Mouse (Mus musculus): ENCODE measurements at regions not wholly inside any gene's neighbourhood (a gene's known extent, or its start where the extent isn't known, plus 50 kb on each side); places are given as distances from the start of the nearest gene placed in this dataset.

DNA sequence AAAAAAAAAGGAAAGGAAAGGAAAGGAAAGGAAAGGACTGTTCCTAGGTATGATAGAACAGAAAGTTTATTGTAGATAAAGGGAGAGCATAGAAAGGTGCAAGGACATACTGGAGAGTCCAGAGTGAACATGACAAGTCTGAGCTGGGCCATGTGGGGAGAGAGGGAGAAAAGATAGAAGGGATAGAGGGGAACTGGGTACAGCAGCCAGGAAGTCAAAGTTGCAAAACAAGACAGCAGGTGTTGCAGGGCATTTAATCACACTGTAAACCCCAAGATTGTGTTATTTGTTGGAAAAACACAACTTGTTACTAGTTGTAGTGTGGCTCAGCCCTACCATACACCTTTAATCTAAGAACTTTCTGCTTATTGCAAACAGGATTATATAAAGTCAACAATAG lies 110.6 kb upstream of the Gm28710 start:
- no peak for DNase-seq (ENCODE audit: low spot score)

DNA sequence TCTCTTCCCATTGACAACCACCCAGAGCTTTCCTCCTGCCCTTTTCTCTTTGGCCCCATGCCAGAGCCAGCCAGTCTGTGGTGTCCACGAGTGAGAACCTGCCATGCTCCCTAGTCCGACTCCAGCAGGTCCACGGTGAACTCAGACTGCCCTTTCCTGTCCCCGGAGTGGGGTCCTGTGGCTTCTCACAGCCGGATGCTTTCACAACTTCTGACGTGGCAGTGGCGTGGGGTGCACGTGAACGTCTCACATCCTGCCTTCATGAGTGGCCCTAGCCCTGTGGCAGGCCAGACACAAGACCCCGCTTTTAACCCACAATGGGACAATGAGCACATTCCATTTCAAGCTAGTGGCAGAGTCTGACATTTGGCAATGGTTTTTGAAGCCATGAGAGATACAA lies 107.5 kb upstream of the Gm28710 start:
- no peak for DNase-seq (ENCODE audit: low spot score)

DNA sequence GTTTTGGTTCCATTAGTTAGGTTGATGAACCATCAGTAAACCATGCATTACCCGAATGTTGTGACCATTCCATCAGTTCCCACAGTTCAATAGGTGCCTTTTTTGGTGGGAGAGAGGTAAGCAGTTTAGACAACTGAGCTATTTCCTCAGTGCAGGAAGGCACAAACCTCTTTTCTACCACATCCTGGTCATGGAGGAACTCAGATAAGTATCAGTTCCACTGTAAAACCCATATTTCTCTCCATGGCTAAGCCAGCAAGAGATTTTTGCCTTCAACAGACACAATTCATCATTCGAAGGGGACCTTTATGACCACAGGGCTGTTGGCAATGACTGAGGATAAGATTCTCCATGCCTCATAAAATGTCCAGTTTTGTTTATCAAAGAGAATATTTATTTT lies 92.3 kb upstream of the Gm28710 start:
- DNase-seq (ENCODE audit: low spot score), result no peak

DNA sequence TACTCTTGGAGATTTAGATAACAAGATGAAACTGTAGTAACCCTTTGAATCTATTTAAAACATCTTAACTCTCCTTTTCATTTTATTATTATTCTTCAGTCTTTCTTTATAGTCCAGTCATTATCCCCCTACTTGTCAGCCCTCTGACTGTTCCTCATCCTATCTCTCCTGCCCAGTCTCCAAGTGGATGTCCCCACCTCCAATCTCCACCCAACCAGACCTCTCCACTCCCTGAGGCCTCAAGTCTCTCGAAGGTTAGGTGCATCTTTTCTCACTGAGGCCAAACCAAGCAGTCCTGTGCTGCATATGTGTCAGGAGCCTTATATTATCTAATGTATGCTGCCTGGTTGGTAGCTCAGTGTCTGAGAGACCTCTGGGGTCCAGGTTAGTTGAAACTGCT lies 91.1 kb upstream of the Gm28710 start:
- no peak for DNase-seq (ENCODE audit: low spot score)

DNA sequence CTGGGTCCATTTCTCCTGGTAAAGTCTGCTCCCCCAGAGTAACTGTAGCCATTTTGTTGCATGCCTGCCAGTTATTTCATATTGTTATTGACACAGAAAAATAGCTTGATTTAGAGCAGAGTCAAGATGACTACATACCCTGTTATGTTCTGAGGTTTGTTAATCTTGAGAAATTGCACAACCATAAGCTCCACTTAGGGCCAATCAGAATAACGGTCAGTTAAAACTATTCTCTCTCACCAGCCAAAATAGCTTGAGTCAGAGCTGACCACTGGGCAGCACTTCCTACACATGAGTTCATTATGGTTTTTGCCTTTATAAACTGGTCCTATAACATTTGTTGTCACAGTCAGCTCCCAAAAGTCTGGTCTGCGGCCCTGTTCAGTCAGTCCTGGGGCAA lies 88.9 kb upstream of the Gm28710 start:
- peak; percentile 78 for DNase-seq (ENCODE audit: low spot score)

DNA sequence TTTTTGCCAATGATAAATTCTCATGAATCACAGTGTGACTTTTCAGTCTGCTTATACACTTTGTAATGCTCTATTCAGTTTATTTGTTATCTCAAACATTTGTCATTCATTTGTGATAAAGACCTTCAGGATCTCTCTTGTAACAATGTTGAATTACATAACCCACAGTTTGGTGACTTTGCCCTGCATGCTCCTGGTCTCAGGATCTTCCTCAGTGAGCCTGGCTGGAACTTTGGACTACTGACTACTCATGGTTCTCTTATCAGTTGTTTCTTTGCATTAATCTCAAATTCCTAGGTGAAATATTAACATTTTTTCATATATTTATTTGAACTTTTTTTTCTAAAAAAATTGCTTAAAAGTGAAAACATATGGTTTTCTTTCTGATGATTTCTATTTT lies 75.7 kb upstream of the Gm28710 start:
- DNase-seq (ENCODE audit: low spot score), result no peak

DNA sequence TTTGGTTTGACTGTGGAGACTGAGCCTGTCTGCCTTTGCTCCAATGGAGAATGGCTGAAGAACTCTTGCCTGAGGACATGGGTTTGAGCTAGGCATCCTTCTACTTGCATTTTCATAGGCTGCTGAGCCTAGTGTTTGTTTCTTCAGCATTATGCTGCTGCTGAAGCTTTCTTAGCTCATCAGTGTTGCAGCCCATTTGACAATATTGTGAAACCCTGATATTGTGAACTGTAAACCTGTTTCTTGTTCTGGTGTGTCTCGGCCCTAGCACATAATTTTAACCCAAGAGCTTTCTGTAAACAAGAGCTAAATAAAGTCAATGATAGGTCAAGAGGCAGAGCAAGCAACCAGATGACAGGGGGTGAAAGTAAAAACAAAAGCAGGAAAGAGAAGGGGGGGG lies 75.2 kb upstream of the Gm28710 start:
- peak; percentile 52 for DNase-seq (ENCODE audit: low spot score)

DNA sequence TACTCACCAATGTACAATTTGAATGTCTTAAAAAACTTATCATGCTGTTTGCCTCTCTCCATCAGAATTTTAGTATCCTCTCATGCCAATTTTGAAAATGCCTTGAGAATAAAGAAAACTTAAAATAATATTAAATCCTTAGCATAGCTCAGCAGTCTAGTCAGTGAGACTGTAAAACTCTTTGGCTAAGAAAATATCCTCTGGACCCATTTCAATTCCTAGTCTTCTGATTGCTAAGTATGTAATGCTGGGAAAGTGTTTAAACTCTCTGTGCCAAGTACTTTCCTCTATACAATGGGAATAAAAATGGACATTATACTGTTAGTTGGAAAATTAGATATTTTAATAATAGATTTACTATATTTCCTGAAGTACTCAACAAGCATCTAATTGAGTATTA lies 66.8 kb upstream of the Gm28710 start:
- DNase-seq (ENCODE audit: low spot score), result peak; percentile 30
